ENCODE assay signal across 8 mouse cellular contexts in the genomic region with DNA sequence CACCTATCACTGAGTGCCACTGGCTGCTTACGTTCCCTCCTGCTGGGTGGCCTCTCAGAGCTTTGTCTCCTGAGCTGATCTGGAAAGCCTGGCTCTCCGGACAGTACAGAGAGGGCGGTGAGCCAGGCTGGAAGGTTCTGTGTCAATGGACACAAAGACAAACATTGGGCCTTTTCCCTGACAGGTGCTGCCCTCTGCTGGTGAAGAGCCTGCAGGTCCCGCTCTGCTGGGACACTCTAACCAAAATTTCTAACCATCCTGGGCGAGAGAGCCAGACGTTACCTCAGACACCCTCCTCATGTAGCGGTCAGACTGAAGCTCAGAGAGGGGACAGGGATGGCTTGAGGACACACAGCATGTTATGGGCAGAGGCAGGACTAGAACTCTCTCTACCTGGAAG.
A peak's percentile ranks its signal among the peaks of the same experiment; 100 is the strongest.
DNase-seq lines count a peak whose midpoint lies in the region; ATAC-seq and TF ChIP-seq lines count a peak whose summit lies in the region.

No protein-coding gene starts in this region.

- peaks cover 8% of the 10 kb centered on the region for H3K36me3 ChIP-seq in C2C12 (ENCODE audit: control insufficient read depth, insufficient read depth)

- no peaks in the 10 kb centered on the region for H3K79me2 ChIP-seq in C2C12 (ENCODE audit: control insufficient read depth, insufficient read depth)

- H3K4me3 ChIP-seq in C2C12 (ENCODE audit: insufficient read depth, poor library complexity, severe bottlenecking): no peak overlapping the region

- H3K79me3 ChIP-seq in C2C12 (ENCODE audit: low read depth): no peaks in the 10 kb centered on the region

- peak; percentile 70 for ATAC-seq in common myeloid progenitor, adult 5-6 weeks (replicated peaks; ENCODE audit: low read depth, poor library complexity, severe bottlenecking)

- TF ChIP-seq CTCF in C2C12 (IDR thresholded peaks at IDR 0.05; ENCODE audit: control insufficient read depth, insufficient read depth, insufficient read length): peak; percentile 55

- DNase-seq in ZHBTc4 (ENCODE audit: low read depth, low spot score): peak; percentile 82
- peak; percentile 42 for DNase-seq in gastrocnemius, postnatal 25 days
- peak; percentile 49 to 85 for DNase-seq in kidney, postnatal 36 days
- peak; percentile 43 for DNase-seq in lung, postnatal 25 days (ENCODE audit: low spot score)
- peak; percentile 54 for DNase-seq in retina, postnatal 7 days (ENCODE audit: low read depth, low spot score)
- no peak for DNase-seq in yolk sac, embryonic 10.5 days (ENCODE audit: low spot score)

- H3K27me3 ChIP-seq in C2C12 (ENCODE audit: control insufficient read depth, insufficient read depth, insufficient read length): no peaks in the 10 kb centered on the region

- H3ac ChIP-seq in C2C12 (ENCODE audit: control insufficient read depth, insufficient read length, low read depth): no peak overlapping the region

TF ChIP-seq in C2C12, 6 proteins besides CTCF, POLR2A, EP300 and RAD21:
- TF ChIP-seq MAX (IDR thresholded peaks at IDR 0.05) (no peak), USF1 (IDR thresholded peaks at IDR 0.05; ENCODE audit: low read depth) (no peak), CEBPB (IDR thresholded peaks at IDR 0.05; ENCODE audit: low read depth) (no peak), MYOD1 (IDR thresholded peaks at IDR 0.05; ENCODE audit: control insufficient read depth, insufficient read length, low read depth) (no peak), MYOG (IDR thresholded peaks at IDR 0.05; ENCODE audit: control insufficient read depth, extremely low read depth, insufficient read length) (no peak), FOSL1 (IDR thresholded peaks at IDR 0.05; ENCODE audit: insufficient read depth, low read length, poor library complexity, severe bottlenecking) (no peak)
